Mouse (Mus musculus) thymus, adult 2 months (tissue): ENCODE data around the gene Glul. TPM values are rescaled to one million over a fixed set of nuclear protein-coding genes. Genes with fewer than 3 reads are reported as not detected.
"Not testable (repeated sequence)": the region's sequence is repeated elsewhere in the genome, so short reads cannot be mapped to it uniquely, and the experiment has no call there.

ENCODE experiments used
- DNase-seq: peaks from one replicate; pipeline ENCODE4 v3.0.0; 2021
- H3K27ac ChIP-seq: fragments of 200-500 bp; 2 replicates; pipeline ENCODE4 v1.5.1; 2012; ENCODE audit warnings: low read length, control low read depth; ENCODE audit not compliant: control insufficient read depth, insufficient read depth
- H3K27me3 ChIP-seq: fragments of 200-500 bp; 2 replicates; pipeline ENCODE4 v1.6.1; 2012; ENCODE audit warnings: mild to moderate bottlenecking, low read length, moderate library complexity, mixed read lengths; ENCODE audit not compliant: control insufficient read depth, insufficient read depth
- H3K36me3 ChIP-seq: fragments of 200-500 bp; 2 replicates; pipeline ENCODE4 v1.6.1; 2012; ENCODE audit warnings: mild to moderate bottlenecking, low read length, moderate library complexity; ENCODE audit not compliant: control insufficient read depth, insufficient read depth
- H3K4me1 ChIP-seq: fragments of 200-500 bp; replicated peaks from 2 replicates; pipeline ENCODE4 v1.6.1; 2012; ENCODE audit warnings: low read length; ENCODE audit not compliant: control insufficient read depth, insufficient read depth
- H3K4me3 ChIP-seq: fragments of 200-500 bp; 2 replicates; pipeline ENCODE4 v1.5.1; 2012; ENCODE audit warnings: mild to moderate bottlenecking, low read length, control low read depth, moderate library complexity; ENCODE audit not compliant: control insufficient read depth, insufficient read depth
- CTCF ChIP-seq: fragments of 200-500 bp; IDR thresholded peaks from 2 replicates; pipeline ENCODE4 v1.5.1; 2012; ENCODE audit warnings: mild to moderate bottlenecking, control low read depth, low read length, moderate library complexity, borderline replicate concordance; ENCODE audit not compliant: control insufficient read depth, poor library complexity, insufficient read depth; ENCODE audit errors: extremely low read depth
- POLR2A ChIP-seq: fragments of 200-500 bp; IDR thresholded peaks from 2 replicates; pipeline ENCODE4 v1.6.1; 2012; ENCODE audit warnings: mild to moderate bottlenecking, low read length, control low read depth, moderate library complexity; ENCODE audit not compliant: control insufficient read depth, poor library complexity, insufficient read depth; ENCODE audit errors: extremely low read depth
- WGBS: fragments of 180-500 bp; shearing (Covaris S2); methylation state at CpG from one replicate; pipeline ENCODE4 v1.1.7; 2018; 5-methylcytosine and 5-hydroxymethylcytosine counted together
- polyA plus RNA-seq: library from polyadenylated mRNA; depleted of rRNA; stranded (reverse); fragments of >200 nt; gene quantifications from 2 replicates; pipeline ENCODE4 v1.2.3, GENCODE M21; 2012; rRNA removed

Gene Glul
- polyA plus RNA-seq: 153 and 200 TPM in 2 replicates

DNA sequence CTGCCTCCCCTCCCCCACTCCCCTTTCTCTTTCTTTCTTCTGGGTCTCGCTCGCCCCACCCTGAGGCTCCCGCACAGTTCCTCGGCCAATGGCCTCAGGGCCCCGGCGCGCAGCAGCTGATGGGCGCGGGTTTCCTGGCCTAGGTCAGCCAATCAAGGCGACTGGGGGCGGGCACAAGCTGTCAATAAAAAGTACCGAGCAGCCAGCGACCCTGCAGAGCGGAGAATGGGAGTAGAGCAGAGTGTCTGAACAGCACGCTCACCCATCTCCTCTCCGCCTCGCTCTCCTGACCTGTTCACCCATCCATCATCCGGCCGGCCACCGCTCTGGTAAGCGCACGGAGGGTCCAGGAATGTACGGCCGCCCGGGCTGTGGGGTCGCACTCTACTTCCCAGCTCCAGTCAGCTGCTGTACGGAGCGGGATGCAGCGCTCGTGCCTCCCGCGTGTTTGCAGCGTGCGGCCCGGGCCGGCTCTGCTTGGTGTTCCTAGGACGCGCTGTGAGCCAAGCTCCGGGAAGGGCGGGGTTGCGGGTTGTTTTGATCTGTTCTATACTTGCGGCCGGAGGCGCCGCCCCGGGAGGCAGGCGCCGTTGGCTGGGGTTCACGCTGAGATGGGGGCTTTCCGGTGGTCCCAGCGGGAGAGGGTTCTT lies at the start of gene Glul, which contains the start of gene Teddm2:
TSS of gene Glul (plus strand) at position 214 of the 650 bp plus-strand sequence.
TSS of gene Teddm2 (minus strand) at position 498 of the 650 bp plus-strand sequence.
- peaks cover 19% of the 10 kb centered on the region for H3K36me3 ChIP-seq
- peak; percentile 95 for DNase-seq
- H3K27ac ChIP-seq: peak within 1 kb of the TSS; percentile 60
- TF ChIP-seq POLR2A (peak; percentile 98), CTCF (peak; percentile 32; the same call in 1 of the 2 replicates)
- WGBS: under 1% methylated on average over 51 of the region's 51 CpGs
- H3K4me1 ChIP-seq: peaks cover 13% of the 10 kb centered on the region
- no peaks in the 10 kb centered on the region for H3K27me3 ChIP-seq
- H3K4me3 ChIP-seq: peak within 1 kb of the TSS; percentile 90

DNA sequence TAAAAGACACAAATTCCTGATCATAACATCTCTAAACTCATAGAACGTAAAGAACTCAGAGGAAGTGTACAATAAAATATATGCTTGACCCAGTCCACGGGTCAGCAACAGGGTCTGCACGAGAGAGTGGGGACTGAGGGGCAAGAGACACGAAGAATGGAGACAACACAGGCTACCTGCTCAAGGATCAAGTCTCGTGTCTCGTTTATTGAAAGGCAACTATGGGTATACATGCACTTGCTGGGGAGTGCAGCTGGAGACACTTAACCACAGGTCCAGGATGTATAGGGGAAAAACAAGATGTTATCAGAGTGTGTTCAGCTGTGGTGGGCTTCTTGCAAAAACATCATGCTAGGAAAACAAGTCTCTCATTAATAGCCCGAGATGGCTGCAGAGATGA lies 47.0 kb upstream of the Glul start:
- H3K4me3 ChIP-seq: not testable (repeated sequence)

GRCm38 (mm10) chr1:153855946-153856345 lies 43.8 kb upstream of the Glul start:
- 90% methylated on average over 8 of the region's 8 CpGs for WGBS
- no peak overlapping the region for H3K27ac ChIP-seq
- no peak overlapping the region for H3K4me3 ChIP-seq
- TF ChIP-seq POLR2A: no peak
- TF ChIP-seq CTCF: no peak
- no peaks in the 10 kb centered on the region for H3K27me3 ChIP-seq
- peaks cover 11% of the 10 kb centered on the region for H3K4me1 ChIP-seq
- DNase-seq: no peak
- no peaks in the 10 kb centered on the region for H3K36me3 ChIP-seq

More for the DNA sequence above, 47.0 kb upstream of the Glul start:
- H3K27me3 ChIP-seq, H3K36me3 ChIP-seq: not testable (repeated sequence)
- 19% methylated on average over 7 of the region's 7 CpGs for WGBS
- Histone ChIP-seq H3K27ac (peak overlapping the region; percentile 94), H3K4me1 (peaks cover 23% of the 10 kb centered on the region)
- DNase-seq: peak; percentile 35

DNA sequence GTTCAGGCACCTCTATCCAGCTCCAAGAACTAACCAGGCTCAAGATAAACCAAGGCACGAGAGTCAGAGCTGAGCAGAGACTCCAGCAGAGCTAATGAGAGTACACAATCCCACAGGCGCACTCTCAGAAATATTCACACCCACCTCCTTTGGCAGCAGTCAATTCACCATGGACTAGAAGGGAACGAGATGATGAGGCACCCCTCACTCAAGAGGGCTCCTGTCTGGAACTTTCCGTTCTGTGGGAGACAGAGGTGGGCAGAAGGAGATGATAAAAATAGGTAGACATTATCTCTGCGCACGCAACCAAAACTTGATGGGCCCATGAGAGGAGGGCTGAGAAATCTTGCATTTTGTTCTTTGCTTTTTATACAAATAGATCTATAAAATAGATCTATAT lies 25.7 kb upstream of the Glul start, which contains the start of gene Teddm1b:
TSS of gene Teddm1b (plus strand) at position 301 of the 400 bp plus-strand sequence.
- 94% methylated on average over 6 of the region's 6 CpGs for WGBS
- no peaks in the 10 kb centered on the region for H3K27me3 ChIP-seq
- no peak for DNase-seq
- H3K36me3 ChIP-seq: no peaks in the 10 kb centered on the region
- no peak within 1 kb of the TSS for H3K4me3 ChIP-seq
- TF ChIP-seq POLR2A (no peak), CTCF (no peak)
- no peak within 1 kb of the TSS for H3K27ac ChIP-seq
- no peaks in the 10 kb centered on the region for H3K4me1 ChIP-seq

DNA sequence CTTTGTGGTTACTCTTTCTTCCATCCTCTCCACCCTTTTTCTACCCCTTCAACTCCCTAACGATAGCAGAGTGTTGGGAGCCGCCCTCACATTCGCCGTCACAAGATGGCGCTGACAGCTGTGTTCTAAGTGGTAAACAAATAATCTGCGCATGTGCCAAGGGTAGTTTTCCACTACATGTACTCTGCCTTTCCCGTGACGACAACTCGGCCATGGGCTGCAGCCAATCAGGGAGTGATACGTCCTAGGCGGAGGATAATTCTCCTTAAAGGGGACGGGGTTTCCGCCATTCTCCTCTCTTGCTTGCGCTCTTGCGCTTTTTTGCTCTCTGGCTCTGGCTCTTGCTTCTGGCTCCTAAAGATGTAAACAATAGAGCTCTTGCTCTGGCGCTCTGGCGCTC lies 19.4 kb upstream of the Glul start:
- not testable (repeated sequence) for H3K36me3 ChIP-seq, DNase-seq, H3K27me3 ChIP-seq, H3K27ac ChIP-seq, H3K4me1 ChIP-seq, H3K4me3 ChIP-seq
- 98% methylated on average over 17 of the region's 17 CpGs for WGBS

- DNase-seq: no peak
- Histone ChIP-seq H3K4me1 (no peaks in the 10 kb centered on the region), H3K27me3 (no peaks in the 10 kb centered on the region), H3K27ac (no peak overlapping the region), H3K36me3 (no peaks in the 10 kb centered on the region), H3K4me3 (no peak overlapping the region)
- TF ChIP-seq POLR2A: no peak
- TF ChIP-seq CTCF: no peak
- 72% methylated on average over 17 of the region's 17 CpGs for WGBS
Observed at GRCm38 (mm10) chr1:153886024-153886633, 13.6 kb upstream of the Glul start.

DNA sequence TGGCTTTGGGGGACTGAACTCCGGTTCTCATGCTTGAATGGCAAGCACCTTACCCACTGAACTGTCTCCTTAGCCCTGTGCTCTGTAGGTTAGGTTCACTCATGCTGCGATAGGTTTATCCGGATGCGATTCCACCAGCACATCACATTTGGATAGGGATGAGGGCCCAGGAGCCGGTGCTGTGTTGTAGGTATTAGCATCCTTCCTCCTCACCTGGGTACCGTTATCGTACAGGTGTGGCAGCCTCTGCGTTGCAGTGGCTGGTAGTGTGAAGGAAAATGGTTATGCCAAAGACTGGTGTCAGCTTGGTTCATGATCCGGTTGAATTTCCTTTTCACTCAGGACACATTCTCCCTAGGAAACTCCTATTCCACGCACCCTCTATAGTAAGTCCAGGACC lies 9.6 kb upstream of the Glul start:
- Histone ChIP-seq H3K4me3 (no peak overlapping the region), H3K4me1 (no peaks in the 10 kb centered on the region), H3K27ac (no peak overlapping the region), H3K27me3 (no peaks in the 10 kb centered on the region), H3K36me3 (no peaks in the 10 kb centered on the region)
- DNase-seq: no peak
- TF ChIP-seq POLR2A (no peak), CTCF (no peak)
- WGBS: 98% methylated on average over 10 of the region's 10 CpGs
